Mouse (Mus musculus): Measurements from ENCODE around the gene Rab8a.
"Not testable (repeated sequence)": the region's sequence is repeated elsewhere in the genome, so short reads cannot be mapped to it uniquely, and the experiment has no call there.

Rab8a gene

DNA sequence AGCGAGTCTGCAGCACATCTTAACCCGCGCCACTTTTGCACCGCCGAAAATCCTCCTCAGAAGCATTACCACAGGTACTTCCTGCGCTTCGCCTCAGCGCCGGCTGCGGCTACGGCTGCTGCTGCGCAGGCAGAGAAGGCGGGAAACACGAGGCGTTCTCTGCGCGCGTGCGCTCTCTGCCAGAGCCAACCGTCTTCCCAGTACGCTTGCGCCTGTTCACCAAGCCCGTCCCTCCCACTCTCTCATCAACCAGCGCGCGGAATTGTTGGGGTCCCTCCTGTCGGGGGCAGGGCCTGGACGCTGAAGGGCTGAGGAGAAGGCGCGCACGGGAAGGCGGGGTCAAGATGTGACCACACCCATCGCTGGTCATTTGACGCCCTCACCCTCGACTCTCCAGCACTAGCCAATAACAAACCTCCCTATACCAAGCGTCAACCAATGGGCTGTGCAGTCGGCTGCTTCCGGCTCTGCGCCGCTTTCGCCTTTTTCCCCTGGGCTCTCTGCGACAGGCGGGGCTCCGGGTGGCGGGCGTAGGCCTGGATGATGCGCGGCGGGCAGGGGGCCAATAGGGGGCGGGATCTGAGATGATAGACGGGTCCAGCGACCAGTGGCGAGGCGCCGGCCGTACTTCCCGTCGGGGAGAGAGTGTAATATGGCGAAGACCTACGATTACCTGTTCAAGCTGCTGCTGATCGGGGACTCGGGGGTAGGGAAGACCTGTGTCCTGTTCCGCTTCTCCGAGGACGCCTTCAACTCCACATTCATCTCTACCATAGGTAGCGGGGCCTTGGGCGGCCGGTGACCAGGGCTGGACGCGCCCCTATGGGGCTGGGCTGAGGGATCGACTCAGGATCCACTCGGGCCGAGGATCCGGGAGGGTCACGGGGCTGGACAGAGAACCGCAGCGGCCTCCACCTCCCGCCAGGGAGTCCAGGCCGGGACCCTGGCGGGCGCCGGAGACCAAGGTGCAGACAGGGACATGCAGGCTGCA lies at the start of gene Rab8a:
Rab8a (plus strand) TSS at position 494 of the 991 bp plus-strand sequence.
- DNase-seq, result peak; percentile 99 to 100

DNA sequence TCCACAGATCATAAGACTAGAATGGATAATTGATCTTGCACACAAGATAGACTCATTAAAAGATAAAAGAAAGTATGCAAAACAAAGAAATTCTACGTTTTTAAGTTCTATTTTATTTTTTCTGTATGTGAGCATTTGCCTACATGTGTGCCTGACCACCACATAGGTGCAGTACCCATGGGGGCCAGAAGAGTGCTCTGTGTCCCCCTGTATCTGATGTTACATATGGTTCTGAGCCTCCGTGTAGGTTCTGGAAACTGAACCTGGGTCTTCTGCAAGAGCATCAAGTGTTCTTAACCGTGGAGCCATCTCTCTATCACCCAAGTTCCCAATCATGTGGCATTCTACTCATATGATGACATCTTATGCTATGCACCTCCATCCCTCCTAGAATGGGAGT lies 48.5 kb upstream of the Rab8a start:
- no peak for DNase-seq

DNA sequence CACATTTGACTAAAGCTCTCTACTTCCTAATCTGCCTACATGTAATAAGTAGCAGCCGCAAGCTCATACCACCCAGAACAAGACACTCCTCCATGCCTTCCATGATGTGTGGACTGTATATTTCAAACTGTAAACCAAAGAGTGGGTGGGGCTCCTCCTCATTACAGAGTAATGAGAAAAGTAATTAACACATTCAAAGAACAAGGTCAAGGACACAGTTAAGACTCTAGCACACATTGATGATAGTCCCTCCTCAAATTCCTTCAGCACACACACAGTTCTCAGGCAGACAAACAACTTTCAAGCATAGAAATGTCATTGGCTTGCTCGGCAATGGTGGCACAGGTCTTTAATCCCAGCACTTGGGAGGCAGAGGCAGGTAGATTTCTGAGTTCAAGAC lies 45.8 kb upstream of the Rab8a start:
- no peak for DNase-seq

GRCm38 (mm10) chr8:72118616-72119015 lies 42.4 kb upstream of the Rab8a start:
- DNase-seq, result no peak

GRCm38 (mm10) chr8:72121486-72121885 lies 39.5 kb upstream of the Rab8a start:
- DNase-seq, result not testable (repeated sequence)

- DNase-seq, result no peak
Measured at GRCm38 (mm10) chr8:72121997-72122396, 39.0 kb upstream of the Rab8a start.

DNA sequence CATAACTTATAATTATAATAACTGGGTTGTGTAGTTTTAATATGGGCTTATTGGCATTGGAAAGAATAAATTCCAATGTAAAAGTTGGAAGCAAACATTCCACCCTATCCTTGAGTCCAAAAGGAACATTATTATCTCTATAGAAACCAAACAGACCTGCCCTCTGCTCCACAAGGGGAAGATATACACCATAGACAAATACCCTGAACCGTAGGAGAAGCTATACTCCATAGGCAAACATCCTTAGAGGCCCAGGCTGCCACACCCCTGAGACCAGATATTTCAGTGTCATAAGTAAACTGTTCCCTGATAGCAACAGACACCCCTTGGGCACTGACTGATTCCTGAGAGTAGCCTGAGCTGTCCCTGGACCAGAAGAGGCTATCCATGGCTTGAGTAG lies 33.2 kb upstream of the Rab8a start:
- no peak for DNase-seq

DNA sequence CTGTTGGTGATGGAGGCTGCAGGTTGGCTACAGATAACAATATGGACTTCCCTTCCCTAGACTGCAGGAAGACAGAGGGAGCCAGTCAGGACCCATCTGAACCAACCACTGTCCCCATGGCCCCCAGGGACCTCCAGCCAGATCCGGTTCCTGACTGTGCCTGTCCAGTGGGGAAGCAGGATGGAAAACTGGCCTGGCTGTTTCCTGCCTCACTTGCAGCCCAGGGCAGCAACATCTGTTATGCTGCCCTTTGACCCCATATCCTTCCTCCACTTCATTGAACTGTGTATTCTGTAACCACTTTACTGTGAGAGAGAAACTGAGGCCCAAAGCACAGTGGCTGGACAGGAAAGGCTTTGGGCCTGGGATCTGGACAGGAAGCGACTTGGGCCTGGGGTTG lies 29.7 kb upstream of the Rab8a start:
- peak; percentile 64 to 68 for DNase-seq

DNA sequence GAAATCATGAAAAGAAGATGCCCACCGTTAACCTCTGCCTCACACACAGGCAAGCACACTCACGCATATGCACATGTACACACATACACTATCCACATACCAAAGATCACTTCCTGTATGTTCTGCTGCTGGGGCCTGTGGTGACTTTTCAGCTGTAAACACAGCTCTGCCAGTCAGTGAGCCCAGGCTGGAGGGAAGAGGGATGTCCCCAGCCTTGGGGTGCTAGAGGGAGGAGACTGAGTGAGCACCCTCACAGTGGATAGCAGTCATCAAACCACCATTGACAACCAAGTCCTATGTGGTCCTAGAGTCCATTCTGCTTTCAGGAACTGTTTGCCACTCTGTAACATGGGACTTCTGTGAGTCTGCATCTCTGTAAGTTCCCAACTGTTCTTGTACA lies 29.1 kb upstream of the Rab8a start:
- DNase-seq, result no peak

- no peak for DNase-seq
Measured at GRCm38 (mm10) chr8:72132417-72132816, 28.6 kb upstream of the Rab8a start.

DNA sequence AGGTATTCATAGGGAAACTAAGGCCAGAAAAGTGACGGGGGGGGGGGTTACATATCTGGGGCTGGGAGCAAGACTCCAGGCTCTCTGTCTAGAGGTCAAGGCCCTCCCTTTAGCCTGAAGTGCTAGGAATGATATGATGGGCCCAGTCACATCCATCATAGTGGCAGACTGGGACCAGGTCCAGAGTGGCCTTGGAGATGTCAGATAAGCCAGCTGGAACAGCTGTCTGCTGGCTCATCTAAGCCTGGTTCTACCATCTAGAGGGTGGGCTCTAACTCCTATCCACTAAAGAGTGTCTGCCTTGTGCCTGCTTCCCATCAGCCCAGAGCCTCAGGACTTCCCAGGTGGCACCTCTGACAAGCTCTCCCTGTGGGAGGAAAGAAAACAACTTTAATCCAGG lies 28.1 kb upstream of the Rab8a start:
- DNase-seq, result peak; percentile 67 to 73

DNA sequence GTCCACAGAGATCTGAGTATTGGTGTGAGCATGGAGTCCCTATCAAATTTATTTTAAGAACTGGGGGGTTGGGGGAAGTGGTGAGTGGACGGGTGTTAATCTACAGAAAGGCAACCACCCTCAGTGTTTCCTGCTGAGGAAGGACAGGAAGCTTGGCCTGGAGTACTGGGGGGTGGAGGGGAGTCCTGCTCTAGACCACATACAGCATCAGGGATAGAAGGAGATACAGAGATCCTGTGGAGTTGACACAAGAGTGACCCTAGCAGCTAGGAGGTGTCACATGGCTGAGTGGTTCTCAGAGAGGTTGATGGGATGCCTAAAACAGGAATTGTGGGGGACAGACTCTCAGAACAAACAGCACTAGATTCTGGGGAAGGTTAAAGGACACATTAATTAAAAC lies 27.5 kb upstream of the Rab8a start:
- peak in 1 of 2 experiments; percentile 29 for DNase-seq

- DNase-seq, result peak; percentile 84 to 90
Measured at GRCm38 (mm10) chr8:72134756-72135445, 26.1 kb upstream of the Rab8a start, which contains the start of gene Tpm4. Gene Tpm4, plus strand, starts transcription at chr8:72134975.

GRCm38 (mm10) chr8:72135446-72136301 lies 25.3 kb upstream of the Rab8a start:
- DNase-seq, result peak; percentile 70 to 78

GRCm38 (mm10) chr8:72136302-72136978 lies 24.6 kb upstream of the Rab8a start:
- DNase-seq, result peak; percentile 79 to 86

- no peak for DNase-seq
Measured at GRCm38 (mm10) chr8:72137431-72137830, 23.6 kb upstream of the Rab8a start.

GRCm38 (mm10) chr8:72138456-72138855 lies 22.5 kb upstream of the Rab8a start:
- no peak for DNase-seq

GRCm38 (mm10) chr8:72143256-72143824 lies 17.7 kb upstream of the Rab8a start:
- no peak for DNase-seq

GRCm38 (mm10) chr8:72144345-72144975 lies 16.5 kb upstream of the Rab8a start:
- no peak for DNase-seq

DNA sequence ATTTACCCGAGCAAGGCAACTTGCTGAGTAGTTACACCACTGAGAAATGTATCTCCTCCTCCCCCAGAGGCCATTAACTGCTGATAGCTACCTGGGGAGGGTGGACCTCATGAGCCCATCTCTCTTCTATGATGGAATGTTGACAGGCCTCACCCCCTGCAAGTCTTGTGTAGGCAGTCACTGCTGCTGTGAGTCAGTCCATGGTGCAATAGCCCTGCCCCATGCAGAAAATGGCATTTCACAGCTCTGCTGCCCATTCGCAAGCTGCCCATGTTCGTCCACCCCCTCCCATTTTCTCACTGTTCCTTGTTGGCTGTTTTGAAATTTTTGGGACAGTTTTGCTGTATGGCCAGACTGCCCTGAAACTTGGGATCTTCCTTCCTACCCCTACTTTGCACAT lies 15.5 kb upstream of the Rab8a start:
- DNase-seq, result no peak

GRCm38 (mm10) chr8:72146056-72146455 lies 14.9 kb upstream of the Rab8a start:
- DNase-seq, result no peak

Data from kidney, postnatal 4 days (tissue).